Mouse (Mus musculus): Measurements from ENCODE around the gene Acat3. TPM values are rescaled to one million over a fixed set of nuclear protein-coding genes. Genes with fewer than 3 reads are reported as not detected.

Acat3 gene
- polyA plus RNA-seq, 1 experiment: 0.19 TPM

- 90% methylated on average over 1 of the region's 1 CpGs for WGBS
- DNase-seq (ENCODE audit: low read depth, low spot score): no peak
Observed at GRCm38 (mm10) chr17:12881216-12881615, 59.2 kb downstream of the Acat3 start.

DNA sequence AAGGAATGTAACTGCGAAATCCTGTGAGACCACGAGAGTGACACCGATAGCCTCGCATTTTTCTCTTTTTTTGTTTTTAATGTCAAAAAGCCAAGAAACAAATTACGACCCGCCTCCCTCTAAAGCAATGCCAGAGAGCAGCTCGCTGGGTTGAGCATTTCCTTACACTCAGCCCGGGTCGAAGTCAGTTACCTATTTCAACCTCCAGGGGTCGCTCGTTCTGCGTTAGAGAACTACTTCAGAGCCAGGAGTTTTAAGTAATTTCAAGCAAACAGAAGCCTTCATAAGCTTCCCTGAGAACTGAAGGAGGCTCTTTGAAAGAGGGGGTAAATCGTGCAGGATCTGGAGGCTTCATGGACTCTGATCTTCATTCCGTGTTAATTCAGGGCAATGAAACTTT is 60.2 kb downstream of the Acat3 start:
- WGBS: 1% methylated on average over 14 of the region's 14 CpGs
- DNase-seq (ENCODE audit: low read depth, low spot score): peak; percentile 59

- WGBS: 73% methylated on average over 5 of the region's 5 CpGs
- no peak for DNase-seq (ENCODE audit: low read depth, low spot score)
Observed at GRCm38 (mm10) chr17:12875734-12876133, 64.7 kb downstream of the Acat3 start, which contains the start of gene Mrgprh. TSS of gene Mrgprh (plus strand) at chr17:12876034.

Other genes starting within 250 kb of the Acat3 start
- gene Igf2r, start 170.9 kb downstream of the Acat3 start, polyA plus RNA-seq (2012; rRNA removed): 10.3 and 17.9 TPM in 2 replicates
- gene Mas1, start 72.5 kb downstream of the Acat3 start, polyA plus RNA-seq (2012; rRNA removed): not detected in 2 replicates
- gene Mrgprh, start 64.6 kb downstream of the Acat3 start, polyA plus RNA-seq (2012; rRNA removed): 0.05 TPM in 1 of 2 replicates, not detected in the other
- 0.79 and 1.1 TPM in 2 replicates for gene Pnldc1, start 30.4 kb downstream of the Acat3 start, polyA plus RNA-seq (2012; rRNA removed)
- 56.8 and 58.7 TPM in 2 replicates for gene Tcp1, start 24.9 kb downstream of the Acat3 start, polyA plus RNA-seq (2012; rRNA removed)
- gene Mrpl18, start 24.3 kb downstream of the Acat3 start, polyA plus RNA-seq (2012; rRNA removed): 35.1 and 38.9 TPM in 2 replicates
- 17.0 and 20.3 TPM in 2 replicates for gene Acat2, start 20.1 kb upstream of the Acat3 start, polyA plus RNA-seq (2012; rRNA removed)
- 18.0 and 20.8 TPM in 2 replicates for gene Wtap, start 53.6 kb upstream of the Acat3 start, polyA plus RNA-seq (2012; rRNA removed)
- gene Sod2, start 66.2 kb upstream of the Acat3 start, polyA plus RNA-seq (2012; rRNA removed): 156 and 214 TPM in 2 replicates
- 0.73 and 2.2 TPM in 2 replicates for gene Gpr31b, start 111.7 kb upstream of the Acat3 start, polyA plus RNA-seq (2012; rRNA removed)
- gene Tcp10b, start 120.5 kb upstream of the Acat3 start, polyA plus RNA-seq (2012; rRNA removed): not detected in 2 replicates
- 2.0 and 6.7 TPM in 2 replicates for gene Unc93a, start 191.2 kb upstream of the Acat3 start, polyA plus RNA-seq (2012; rRNA removed)

All from large intestine, adult 2 months (tissue).